Mouse (Mus musculus) brain, adult 2 months (tissue): Measurements from ENCODE around the gene Ptprn2.

Experiments
- DNase-seq: peaks from one replicate; pipeline ENCODE4 v3.0.0; 2011; ENCODE audit warnings: low read depth, low spot score

The Ptprn2 gene

GRCm38 (mm10) chr12:116641339-116642190 is 156.0 kb downstream of the Ptprn2 start:
- peak; percentile 37 for DNase-seq

DNA sequence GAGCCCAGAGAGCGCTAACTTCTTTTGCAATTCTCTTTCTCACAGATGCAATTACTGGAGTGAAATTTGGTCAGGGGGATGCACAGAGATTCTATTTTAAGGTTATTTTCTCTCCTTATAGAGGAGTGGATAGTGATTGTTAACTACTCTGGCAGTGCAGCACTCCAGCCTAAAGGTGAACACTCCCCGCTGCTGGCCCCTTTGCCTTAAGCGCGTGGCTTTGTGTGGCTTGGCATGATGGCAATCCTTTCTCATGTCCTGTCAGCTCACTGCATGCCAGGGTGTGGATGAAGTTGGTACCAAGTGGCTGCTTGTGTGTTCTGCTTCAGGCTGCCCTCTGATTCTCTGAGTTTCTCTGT is 156.7 kb downstream of the Ptprn2 start:
- no peak for DNase-seq

- peak; percentile 68 for DNase-seq
Observed at GRCm38 (mm10) chr12:116646771-116647170, 161.3 kb downstream of the Ptprn2 start.

GRCm38 (mm10) chr12:116648584-116649206 is 163.2 kb downstream of the Ptprn2 start:
- peak; percentile 87 for DNase-seq

GRCm38 (mm10) chr12:116653684-116654083 is 168.2 kb downstream of the Ptprn2 start:
- no peak for DNase-seq

- peak; percentile 91 for DNase-seq
Observed at GRCm38 (mm10) chr12:116660076-116660475, 174.6 kb downstream of the Ptprn2 start.

- DNase-seq: no peak
Observed at GRCm38 (mm10) chr12:116661018-116661417, 175.5 kb downstream of the Ptprn2 start.

DNA sequence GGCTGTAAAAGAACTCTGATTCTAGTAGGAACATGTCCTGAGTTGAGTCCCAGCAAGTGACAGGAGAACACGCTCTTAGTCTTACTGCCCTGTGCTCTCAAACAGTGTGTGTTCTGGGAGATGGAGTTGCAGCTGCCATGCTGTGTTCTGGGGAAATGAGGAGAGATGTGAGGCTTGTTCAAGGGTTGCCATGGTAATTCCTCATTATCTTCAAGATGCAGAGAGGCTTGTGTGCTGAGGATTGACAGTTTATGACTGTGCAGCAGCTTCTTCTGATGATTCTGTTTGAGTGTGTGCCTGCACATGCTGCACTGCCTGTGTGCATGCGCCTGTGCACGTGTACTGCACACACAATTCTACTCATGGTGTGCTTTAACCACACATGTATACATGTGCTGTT is 192.2 kb downstream of the Ptprn2 start:
- peak; percentile 87 for DNase-seq

DNA sequence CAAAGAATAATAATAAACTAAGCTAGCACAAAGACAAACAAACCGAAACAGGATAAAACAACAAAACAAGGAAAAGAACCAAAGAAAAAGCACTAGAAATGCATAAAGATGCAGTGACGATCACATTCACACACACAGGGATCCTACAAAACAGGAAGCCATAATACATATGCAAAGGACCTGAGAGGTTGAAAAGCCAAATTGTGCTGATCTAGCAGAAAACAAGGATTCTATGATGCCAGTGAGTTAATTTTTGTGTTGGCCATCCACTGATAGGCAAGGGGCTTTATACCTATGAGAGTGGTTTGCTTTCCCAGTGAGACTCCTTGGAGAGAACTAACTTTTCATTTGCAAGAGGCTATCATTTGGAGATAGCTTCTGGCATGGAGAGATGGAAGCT is 204.3 kb downstream of the Ptprn2 start:
- DNase-seq: no peak

- DNase-seq: peak; percentile 34
Observed at GRCm38 (mm10) chr12:116709535-116709934, 224.0 kb downstream of the Ptprn2 start.

DNA sequence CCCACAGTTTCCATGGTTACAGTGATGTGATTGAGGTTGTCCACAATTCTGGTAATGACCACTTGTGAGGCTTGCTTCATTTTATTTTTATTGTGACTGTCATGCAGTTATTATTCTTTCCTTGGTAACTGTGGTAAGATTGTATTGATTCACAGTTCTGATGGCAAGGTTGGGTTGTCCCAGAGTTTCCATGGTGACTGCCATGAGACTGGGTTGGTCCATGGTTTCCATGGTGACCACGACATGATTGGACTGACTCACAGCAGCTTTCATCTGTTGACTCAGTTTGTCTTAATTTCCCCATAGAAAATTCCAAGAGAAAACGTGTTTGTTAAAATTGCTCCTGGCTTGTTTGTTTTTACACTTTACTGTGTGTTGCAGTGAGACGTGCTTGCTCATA is 225.2 kb downstream of the Ptprn2 start:
- peak; percentile 76 for DNase-seq

DNA sequence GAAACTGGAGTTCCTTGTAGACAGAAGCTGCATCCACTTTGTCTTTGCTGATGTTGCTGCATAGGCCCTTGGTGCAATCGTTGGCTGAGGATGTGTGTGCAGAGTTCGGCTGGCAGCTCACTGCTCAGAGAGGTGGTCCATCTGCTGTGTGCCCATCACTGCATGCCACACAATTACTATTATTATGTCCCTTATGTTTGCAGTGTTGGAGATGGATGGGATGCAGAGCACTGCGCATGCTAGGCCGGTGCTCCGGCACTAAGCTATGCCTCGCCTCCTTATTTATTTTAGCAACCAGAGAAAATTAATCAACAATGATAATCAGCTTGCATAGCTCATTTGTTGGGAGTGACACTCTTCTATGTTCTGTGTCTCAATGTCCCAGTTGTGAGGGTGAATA is 225.6 kb downstream of the Ptprn2 start:
- no peak for DNase-seq

DNA sequence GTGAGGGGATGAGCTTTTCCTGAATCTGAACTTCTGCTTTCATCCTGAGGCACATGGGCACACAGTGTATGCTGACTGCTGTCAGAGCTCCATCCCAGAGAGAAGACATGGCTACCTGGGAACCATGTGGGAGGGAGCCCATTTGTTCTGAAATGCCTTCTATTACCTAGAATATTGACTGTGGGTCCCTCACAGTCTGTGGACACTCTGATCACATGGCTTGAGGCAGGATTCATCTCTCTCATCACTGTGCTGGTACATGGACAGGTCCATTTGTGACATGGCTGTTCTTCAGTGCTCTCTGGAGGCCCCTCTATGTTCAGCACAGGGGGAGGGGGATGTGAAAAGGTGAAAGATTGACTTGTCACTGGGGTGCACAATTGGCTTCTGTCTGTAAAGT is 227.6 kb downstream of the Ptprn2 start:
- no peak for DNase-seq

GRCm38 (mm10) chr12:116721062-116721461 is 235.5 kb downstream of the Ptprn2 start:
- peak; percentile 67 for DNase-seq

DNA sequence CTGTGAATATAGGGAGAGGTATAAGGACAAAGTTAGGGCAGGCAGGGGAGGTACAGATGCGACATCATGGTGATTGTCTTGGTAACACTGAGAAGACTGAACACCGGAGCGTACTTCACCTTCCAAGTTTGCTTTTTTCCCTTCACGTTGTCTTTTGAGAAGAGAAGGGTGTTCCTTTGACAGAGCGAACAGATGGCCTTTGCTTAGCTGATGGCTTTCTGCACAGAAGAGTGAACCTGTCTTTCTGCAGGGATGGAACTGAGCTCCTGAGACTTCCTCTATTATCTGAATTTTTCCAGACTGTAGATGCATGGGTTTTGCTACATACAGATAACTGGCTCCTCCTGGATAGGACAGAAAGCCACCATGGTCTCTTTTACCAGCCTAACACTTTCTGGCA is 254.6 kb downstream of the Ptprn2 start:
- peak; percentile 63 for DNase-seq

- no peak for DNase-seq
Observed at GRCm38 (mm10) chr12:116741300-116741699, 255.8 kb downstream of the Ptprn2 start.

GRCm38 (mm10) chr12:116746401-116746800 is 260.9 kb downstream of the Ptprn2 start:
- peak; percentile 87 for DNase-seq

DNA sequence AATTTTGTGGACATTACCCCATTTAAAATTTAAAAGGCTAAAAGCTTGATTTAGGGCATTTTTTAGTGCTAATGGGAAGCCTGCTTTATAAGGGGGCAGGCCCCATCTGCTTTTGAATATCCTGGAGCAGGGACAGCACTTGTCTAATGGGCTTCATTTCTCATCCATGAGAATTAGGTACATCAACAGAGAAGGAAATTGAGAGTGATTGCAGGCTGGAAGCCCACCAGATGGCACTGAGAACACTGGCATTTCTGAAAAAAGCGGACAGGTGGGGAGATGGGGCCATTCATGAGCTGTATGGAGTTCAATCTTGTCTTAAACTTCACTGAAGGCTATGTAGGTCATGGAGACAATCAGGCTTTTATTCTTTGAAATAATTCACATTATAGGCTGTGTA is 267.3 kb downstream of the Ptprn2 start:
- peak; percentile 66 for DNase-seq

DNA sequence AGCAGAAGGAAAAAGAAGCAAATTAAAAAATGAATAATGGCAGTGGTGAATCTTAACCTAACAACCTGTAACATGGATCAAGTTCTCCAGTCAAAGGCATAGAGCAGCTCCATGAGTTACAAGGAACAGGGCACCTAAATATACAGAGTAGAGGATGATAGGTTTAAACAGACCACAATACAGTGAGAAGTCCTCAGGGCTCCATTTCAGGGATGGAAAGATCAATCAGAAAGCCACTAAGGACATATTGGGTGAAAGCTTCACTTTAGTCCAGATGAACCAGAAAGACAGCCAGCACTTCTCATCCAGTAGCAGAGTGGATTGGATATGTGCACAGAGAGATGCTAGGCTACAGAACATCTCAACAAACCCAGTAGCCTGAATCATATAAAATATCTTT is 278.4 kb downstream of the Ptprn2 start:
- no peak for DNase-seq

- DNase-seq: no peak
Observed at GRCm38 (mm10) chr12:116770911-116771310, 285.4 kb downstream of the Ptprn2 start.

GRCm38 (mm10) chr12:116771493-116771892 is 286.0 kb downstream of the Ptprn2 start:
- DNase-seq: no peak

DNA sequence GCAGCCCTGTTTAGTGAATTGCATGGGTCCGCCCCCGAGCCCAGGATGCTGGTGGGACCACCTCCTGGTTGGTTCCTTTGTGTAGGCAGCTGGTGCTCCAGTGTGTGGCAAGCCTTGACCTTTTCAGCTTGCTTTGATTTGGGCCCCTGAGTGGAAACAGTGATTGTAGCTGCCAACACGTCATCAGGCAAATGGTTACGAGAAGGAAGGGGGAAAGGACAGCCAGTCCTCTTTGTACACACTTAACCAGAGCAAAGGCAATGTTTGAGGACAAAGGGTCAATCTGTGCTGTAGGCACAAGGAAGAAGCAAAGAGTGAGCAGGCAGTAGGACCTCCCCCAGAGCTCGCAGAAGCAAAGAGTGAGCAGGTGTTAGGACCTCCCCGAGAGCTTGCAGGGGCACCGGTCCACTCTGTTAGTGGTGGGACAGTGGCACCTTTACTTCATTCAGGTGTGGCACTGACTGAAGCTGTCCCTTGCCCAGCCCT is 286.6 kb downstream of the Ptprn2 start:
- peak; percentile 60 for DNase-seq

- peak; percentile 70 for DNase-seq
Observed at GRCm38 (mm10) chr12:116773344-116773743, 287.8 kb downstream of the Ptprn2 start.
